Mouse (Mus musculus) MEL (cell line): ENCODE data around the gene Spata3.

Experiments
- CTCF ChIP-seq, 3 experiments: IDR thresholded peaks in 2 of 3; conservative IDR thresholded peaks in 1 of 3; 2 replicates each; pipeline ENCODE4 v1.5.1; 2011 to 2012; ENCODE audit warnings: low read length in 3 of 3, low read depth in 2 of 3, mild to moderate bottlenecking in 2 of 3, improper control_type of control experiment in 1 of 3, inconsistent platforms in 1 of 3, mixed read lengths in 1 of 3, moderate library complexity in 1 of 3; ENCODE audit not compliant: control insufficient read depth in 1 of 3, insufficient read depth in 1 of 3, poor library complexity in 1 of 3, severe bottlenecking in 1 of 3
- MAZ ChIP-seq: IDR thresholded peaks from 2 replicates; pipeline ENCODE4 v1.6.1; 2012; ENCODE audit warnings: low read depth, mild to moderate bottlenecking, inconsistent platforms, low read length, improper control_type of control experiment
- MYC ChIP-seq: IDR thresholded peaks from 2 replicates; pipeline ENCODE4 v1.6.1; 2011; ENCODE audit warnings: low read depth, mild to moderate bottlenecking, low read length, improper control_type of control experiment, moderate library complexity
- POLR2A ChIP-seq, 2 experiments: IDR thresholded peaks; 2 replicates each; pipeline ENCODE4 v1.6.1; 2011 to 2012; ENCODE audit warnings: low read length in 2 of 2, mild to moderate bottlenecking in 2 of 2, control low read depth in 1 of 2, improper control_type of control experiment in 1 of 2, low read depth in 1 of 2, moderate library complexity in 1 of 2; ENCODE audit not compliant: control insufficient read depth in 1 of 2, insufficient read depth in 1 of 2, poor library complexity in 1 of 2
- RAD21 ChIP-seq: IDR thresholded peaks from 2 replicates; pipeline ENCODE4 v1.6.1; 2011; ENCODE audit warnings: mild to moderate bottlenecking, low read depth, low read length, improper control_type of control experiment
- TAL1 ChIP-seq: IDR thresholded peaks from 2 replicates; pipeline ENCODE4 v1.6.1; 2012; ENCODE audit warnings: mild to moderate bottlenecking, inconsistent platforms, low read length, moderate library complexity, mixed read lengths
- TCF12 ChIP-seq: IDR thresholded peaks from 2 replicates; pipeline ENCODE4 v1.6.1; 2014; ENCODE audit warnings: low read depth, mild to moderate bottlenecking, inconsistent platforms, low read length, improper control_type of control experiment, moderate library complexity
- USF1 ChIP-seq: IDR thresholded peaks from 2 replicates; pipeline ENCODE4 v1.6.1; 2014; ENCODE audit warnings: low read depth, mild to moderate bottlenecking, inconsistent platforms, low read length, improper control_type of control experiment, moderate library complexity
- ZMIZ1 ChIP-seq: IDR thresholded peaks from 2 replicates; pipeline ENCODE4 v1.6.1; 2012; ENCODE audit warnings: low read depth, mild to moderate bottlenecking, inconsistent platforms, low read length, improper control_type of control experiment, moderate library complexity
- ZNF384 ChIP-seq: IDR thresholded peaks from 2 replicates; pipeline ENCODE4 v1.6.1; 2012; ENCODE audit warnings: low read depth, mild to moderate bottlenecking, inconsistent platforms, low read length, improper control_type of control experiment

DNA sequence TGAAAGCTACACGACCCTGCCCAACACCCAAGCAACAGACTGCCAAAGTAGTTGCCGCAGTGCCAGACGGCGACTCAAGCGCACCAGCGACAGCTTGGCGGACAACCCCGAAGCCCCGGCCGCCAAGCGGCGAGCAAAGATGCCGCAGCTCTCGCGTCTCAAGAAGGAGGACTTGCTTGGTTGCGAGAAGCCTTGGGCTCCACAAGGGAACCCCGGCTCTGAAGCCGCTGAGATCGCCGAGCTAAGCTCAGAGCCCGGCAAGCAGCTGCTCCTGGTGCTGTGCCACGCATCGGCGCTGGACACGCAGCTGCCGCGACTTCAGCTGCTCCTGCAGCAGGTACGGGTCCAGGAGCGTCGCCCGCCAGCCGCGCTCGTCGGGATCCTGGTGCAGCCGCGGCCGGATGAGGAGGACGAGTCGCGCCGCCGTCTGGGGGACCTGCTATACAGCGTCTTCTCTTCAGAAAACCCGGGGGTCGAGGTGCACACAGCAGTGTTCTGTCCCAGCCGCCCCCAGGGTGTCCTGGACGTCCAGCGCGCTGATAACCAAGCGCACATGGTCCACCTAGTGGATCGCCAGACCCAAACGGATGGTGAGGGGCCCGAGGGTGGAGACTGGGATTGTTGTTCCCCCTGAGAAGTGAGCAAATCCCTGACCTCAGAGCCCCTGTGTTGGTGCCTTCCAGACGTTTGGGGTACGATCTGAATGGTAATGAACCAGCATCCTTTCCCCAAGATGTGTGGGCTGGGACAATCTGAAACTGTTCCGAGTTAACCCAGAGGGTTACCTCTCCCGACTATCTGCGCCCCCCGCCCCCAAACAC, 1.8 kb downstream of the Spata3 start:
- TF ChIP-seq CTCF (IDR thresholded peaks at IDR 0.05 in 2 of 3, conservative IDR thresholded peaks at IDR 0.05 in 1 of 3; ENCODE audit: control insufficient read depth in 1 of 3, insufficient read depth in 1 of 3, low read depth in 2 of 3, low read length in 3 of 3, poor library complexity in 1 of 3, severe bottlenecking in 1 of 3) = no peak
- TF ChIP-seq MAZ = no peak
- TF ChIP-seq POLR2A (IDR thresholded peaks at IDR 0.05; ENCODE audit: control insufficient read depth in 1 of 2, insufficient read depth in 1 of 2, low read depth in 1 of 2, low read length in 2 of 2, poor library complexity in 1 of 2) = no peak
- TF ChIP-seq RAD21 = no peak
- no peak for TF ChIP-seq ZMIZ1
- TF ChIP-seq TAL1 = no peak
- TF ChIP-seq USF1 = no peak
- TF ChIP-seq ZNF384 = no peak
- TF ChIP-seq MYC = no peak
- TF ChIP-seq TCF12 = no peak
